Mouse (Mus musculus) ovary, postnatal 10 days (tissue): ENCODE data around the gene Mdga2.

Experiments used
- DNase-seq: peaks from one replicate; pipeline ENCODE4 v3.0.0; 2022; ENCODE audit warnings: low spot score

Mdga2 gene

DNA sequence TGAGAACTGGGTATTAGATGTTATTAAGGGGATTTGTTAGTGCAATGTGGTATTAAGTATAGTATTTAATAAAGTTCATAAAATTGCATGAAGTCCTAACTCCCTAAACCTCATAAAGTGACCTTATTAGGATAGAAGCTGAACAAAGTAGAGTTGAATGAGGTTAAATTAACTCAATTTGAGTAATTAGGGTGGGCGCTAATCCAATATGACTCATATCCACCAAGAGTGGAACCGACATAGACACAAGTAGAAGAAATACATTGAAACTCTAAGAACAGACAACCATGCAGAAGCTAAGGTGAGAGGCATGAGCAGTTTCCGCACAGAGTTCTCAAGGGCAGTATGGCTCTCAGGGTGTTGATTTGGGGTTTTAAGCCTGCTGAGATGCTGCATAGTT lies 165.7 kb downstream of the Mdga2 start:
- no peak for DNase-seq

DNA sequence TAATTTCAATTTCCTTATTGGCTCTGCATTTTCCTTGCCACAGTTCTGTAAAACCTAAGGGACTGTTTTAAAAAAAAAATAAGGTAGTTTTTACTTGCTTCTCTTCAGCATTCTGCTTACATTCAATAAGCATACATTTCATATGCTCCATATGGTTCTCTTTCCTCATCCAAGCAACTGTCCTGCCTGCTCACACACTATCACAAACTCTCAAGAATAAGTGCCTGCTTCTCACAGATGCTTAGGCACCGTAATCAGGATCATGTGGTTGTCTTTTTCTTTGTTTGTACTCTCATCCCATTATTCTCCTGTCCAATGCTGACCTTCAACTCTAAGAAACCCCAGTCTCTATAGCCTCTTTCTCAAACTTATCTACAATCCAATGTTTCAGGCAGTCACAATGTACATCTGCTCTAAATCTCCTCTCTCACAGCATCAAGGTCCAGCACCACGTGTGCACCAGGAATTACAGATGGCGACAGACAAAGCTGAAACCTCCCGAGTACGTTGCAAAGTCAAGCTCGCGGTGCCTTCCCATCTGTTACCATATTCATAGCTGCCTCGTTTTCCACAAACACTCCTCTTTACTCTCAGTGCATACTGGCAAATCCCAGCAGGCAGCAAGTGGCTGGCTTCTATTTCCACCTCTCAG lies 177.1 kb downstream of the Mdga2 start:
- DNase-seq: no peak

DNA sequence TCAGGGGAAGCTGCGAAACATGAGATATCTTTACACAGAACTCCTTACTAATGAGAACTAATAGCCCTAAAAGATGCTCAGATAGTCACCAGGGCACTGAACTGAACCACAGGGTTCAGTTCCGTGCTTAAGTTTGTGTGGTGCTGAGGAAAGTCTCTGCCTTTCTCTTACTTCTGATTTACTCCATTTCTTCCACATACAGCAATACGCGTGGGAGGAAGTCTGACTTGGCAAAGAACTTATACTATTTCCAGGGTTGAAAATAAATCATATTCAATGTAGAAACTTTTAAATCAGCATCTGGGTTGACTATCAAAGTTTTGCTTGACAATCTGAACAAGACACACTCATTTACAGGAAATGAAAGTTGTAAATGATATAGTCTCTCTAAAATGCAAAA lies 180.5 kb downstream of the Mdga2 start:
- no peak for DNase-seq

DNA sequence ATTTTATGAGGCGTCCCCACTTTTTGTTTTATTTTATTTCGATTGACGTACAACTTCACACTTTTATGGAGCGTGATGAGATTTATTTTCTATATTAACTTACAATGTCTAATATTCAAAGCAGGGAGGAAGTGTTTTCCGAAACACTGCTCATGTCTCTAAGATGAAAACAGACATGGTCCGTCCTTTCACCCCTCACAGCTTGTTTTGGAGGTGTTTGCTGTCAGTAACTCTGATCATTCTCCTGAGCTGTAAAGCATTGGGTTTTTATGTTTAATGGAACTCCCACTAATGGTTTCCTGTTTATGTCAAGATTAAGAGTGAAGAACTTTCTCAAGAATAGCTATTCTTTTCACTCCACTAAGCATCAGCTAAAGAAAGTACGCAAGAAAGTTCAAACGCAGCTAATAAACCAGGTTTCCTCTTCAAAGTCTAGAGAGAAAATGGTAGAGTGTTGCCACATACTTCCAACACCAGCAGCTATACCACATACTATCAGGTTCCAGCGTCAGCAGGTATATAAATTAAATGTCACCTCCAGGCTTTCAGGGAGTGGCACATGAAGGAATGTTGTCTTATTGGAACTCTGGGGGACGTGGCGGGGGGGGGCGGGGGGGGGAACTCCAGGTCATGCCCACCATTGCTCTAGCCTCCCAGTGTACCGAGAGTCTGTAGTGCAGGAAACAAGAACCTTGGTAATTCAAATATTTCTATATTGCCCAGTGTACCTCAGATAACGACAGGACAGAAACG lies 186.7 kb downstream of the Mdga2 start:
- no peak for DNase-seq

DNA sequence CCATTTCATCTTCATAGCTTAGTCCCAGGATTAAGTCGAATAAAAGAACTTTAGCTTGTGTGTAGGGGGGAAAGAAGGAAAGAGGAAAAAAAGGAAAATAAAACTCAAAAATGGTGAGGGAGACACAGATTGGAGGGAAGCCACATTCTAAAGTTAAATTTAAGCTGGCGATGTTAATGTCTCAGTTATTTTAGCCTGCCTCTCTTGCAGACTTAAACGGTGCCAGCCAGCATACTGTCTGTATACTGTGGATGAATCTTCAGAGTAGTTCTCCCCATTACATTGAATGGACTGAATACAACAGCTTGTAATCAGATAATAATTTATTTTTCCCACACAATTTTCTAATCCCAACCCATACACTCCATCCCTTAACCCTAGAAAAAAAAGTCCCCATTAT lies 205.2 kb downstream of the Mdga2 start:
- DNase-seq: no peak

DNA sequence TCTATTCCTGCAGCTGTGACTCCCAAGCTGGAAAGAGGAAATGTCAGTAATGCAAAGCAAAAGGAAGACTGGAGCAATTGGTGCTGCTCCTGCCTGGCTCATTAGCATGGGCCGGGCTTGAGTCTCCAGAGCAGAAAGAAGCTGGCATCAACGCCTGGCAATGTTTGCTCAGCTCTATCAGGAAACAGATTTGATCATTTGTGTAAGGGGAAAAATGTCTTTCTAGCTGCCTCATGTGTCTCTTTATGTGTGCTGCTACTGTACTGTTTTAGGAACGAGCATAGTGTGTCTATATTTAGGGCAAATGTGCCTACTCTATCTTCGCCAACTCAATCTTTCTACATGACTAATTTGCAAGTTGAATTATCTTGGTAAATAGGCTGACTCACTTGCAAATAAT lies 211.0 kb downstream of the Mdga2 start:
- no peak for DNase-seq

DNA sequence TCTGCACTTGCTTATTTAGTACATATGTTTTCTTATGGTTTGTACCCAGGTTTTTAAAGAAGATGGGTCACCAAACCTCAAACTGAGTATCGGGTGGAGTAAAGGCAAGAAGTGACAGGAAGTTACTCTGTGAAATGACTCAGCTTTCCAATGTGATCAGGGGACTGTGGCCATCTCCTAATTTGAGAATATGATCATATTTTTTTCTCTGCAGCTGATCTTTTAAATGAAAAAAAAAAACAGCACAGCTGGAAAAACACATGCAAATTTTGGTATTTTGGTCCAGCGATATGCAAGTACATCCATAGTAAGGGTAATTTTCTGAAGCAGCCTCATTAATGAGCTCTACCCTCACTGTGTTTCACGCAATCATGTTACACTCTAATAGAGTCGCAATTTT lies 212.0 kb downstream of the Mdga2 start:
- DNase-seq: no peak

DNA sequence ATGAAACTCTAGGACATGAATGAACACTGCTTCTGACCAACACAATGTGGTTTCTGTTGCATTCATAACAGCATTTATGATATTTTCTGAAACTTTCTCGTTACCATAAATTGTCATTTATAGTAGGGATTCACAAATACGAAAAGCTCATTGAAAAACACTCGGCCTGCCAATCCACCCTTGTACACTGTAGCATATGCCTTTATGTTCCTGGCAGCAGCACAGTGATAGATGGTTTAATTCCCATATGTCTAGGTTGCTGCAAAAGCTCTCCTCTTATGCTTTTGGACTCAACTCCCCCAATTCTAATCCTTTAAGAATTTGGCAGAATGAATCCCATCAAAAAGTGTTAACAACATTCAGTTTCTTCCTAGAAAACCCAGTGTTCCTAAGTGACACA lies 213.2 kb downstream of the Mdga2 start:
- no peak for DNase-seq

DNA sequence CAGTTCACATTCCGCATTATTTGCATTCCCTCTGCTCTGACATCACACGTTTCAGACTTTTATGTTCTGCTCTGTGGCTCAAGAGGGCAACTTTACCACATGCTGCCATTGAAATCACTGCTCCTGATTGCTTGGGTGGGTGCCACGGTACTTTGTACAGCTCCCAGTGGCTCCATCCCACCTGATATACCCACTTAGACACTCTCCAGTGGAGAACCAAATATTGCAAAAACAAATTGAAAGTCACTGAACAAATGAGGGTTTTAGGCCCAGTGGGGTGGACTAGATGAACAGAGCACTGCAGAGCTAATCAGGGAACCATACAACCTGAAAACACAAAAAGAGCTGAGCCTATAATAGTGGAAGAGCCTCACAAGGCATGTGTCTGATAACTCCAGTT lies 268.2 kb downstream of the Mdga2 start:
- no peak for DNase-seq

DNA sequence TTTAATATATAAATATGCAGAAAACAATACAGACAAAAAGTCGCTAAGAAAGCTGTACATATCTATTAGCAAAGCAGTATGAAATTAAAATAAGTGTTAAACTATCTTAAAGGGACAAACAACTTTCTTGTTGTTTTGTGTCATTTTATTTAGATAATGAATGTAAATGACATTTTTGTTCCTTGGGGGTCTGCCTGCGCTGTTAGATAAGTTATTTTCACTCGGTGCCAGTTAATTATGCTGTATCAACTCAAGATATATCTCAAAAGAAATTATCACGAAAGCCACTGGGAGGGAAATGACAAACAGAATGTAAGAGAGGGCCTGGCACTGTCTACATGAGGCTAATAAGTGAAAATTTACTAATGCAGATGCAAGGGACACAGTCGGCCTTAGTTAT lies 306.6 kb downstream of the Mdga2 start:
- DNase-seq: no peak

DNA sequence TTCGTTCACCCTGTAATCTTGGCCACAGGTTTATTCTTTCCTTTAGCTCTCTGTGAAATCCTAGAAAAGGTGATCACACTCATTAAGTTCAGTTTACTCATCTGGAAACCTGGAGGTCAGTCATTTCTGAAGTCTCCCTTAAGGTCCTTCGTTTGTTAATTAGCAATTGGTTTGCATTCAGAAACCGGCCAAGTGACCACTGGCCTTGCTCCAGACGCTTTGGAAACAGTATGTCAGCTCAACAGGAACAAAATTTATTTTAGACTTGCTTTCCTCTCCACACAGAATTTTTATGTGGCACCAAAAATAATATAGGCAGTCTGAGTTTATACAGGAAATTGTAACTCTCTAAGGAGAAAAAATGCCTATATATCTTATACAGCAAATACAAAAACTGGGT lies 323.0 kb downstream of the Mdga2 start:
- no peak for DNase-seq

DNA sequence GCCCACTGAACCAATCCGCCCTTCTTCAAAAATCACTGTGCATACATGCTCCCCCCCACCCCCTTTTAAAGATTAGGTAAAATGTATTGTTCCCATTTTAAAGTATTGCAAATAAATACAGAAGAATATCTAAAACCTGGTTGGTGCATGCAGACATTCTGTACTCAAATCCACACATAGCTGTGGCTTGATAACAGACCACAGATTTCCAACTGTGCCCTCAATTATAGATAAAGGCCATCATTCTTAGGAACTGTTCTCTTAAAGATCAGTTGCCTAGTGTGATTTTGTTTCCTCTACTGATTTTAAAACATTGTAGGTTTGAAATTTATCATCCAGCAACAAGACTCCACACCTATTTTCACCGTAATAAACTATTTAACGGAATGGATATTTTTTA lies 325.6 kb downstream of the Mdga2 start:
- DNase-seq: no peak

DNA sequence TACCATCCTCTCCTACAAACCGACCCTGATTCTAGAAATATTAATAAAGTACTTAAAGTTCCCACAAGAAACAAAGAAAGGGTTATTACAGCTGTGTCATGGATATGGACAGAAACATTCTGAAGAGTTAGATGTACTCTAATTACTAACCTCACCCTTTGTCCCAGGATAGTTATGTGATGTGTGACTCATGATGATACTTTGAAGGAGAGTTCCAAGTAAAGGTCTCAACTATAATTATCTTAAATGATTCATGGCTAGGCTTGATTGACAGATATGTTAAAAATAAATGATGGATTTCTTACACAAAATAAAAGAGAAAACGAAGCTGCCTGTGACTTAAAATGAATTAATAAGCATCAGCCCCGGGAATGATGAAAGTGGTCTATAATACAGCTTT lies 332.1 kb downstream of the Mdga2 start:
- DNase-seq: no peak

DNA sequence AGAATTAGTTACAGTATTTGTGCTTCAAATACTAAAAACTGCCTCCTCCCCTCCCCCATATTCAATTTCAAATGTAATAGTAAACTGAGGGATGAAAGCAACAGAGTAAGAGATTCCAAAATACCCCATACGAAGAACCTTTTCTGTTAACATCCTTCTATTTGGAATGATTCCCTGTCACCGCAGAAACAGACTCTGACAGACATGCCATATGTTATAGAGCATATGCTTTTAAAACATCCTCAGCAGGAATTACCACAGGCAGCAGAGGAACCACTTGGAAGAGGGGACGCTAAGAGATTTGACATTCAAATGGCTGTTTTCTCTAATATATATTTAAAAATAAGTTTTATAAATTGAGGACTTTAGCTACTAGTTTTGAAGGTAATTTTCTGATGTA lies 333.1 kb downstream of the Mdga2 start:
- no peak for DNase-seq

DNA sequence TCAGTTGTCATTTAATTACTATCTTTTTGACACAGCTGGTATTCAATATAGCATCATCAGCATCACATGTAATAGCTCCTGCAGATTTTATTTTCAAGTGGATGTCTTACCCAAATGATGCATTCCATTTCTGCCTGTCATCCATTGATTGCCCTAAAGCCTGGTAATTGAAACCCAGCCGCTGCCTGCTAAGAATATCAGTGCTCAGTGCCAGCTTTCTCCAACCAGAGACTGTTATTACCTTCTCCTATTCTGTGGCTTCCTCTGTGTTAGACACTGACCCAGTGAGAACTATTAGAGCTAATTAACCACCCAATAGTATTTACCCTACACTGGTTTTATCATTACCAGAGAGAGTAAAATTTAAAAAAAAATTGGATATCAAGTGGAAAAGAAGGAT lies 333.7 kb downstream of the Mdga2 start:
- DNase-seq: no peak

DNA sequence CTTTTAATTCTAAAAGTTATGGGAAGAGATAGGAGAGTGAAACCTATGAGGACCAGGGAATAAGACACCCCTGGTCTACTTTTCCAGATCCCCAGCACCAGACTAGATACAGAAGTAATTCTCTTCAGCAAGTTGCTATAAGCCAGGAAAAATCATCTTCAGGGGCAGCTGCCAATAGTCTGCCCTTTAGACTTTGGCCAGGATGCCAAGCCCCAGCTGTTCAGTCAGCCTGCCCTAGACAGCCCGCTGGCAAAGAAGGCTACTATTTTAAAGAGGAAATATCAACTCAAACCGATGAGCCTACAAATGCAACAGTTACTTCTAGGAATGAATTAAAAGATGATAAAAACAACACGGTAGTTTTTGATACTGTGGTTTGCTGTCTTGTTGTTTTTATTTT lies 356.1 kb downstream of the Mdga2 start:
- DNase-seq: no peak

DNA sequence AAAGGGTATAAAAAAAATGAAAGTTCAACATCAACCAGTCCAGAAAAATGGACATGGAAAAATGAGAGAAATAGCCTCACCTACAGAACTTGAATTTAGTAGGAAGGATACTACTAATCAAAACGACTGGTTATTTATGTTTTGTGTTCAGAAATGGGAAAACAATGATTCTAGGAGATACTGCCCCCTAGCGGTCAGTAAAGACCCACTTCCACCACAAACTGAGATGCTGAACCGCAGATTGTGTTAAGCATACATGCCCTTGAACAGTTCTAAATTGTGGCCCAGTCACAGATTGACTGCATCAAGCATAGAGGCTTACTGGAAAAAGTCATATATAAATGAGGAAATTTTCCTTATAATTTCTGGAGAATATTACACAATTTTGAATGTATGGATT lies 369.2 kb downstream of the Mdga2 start:
- DNase-seq: no peak

DNA sequence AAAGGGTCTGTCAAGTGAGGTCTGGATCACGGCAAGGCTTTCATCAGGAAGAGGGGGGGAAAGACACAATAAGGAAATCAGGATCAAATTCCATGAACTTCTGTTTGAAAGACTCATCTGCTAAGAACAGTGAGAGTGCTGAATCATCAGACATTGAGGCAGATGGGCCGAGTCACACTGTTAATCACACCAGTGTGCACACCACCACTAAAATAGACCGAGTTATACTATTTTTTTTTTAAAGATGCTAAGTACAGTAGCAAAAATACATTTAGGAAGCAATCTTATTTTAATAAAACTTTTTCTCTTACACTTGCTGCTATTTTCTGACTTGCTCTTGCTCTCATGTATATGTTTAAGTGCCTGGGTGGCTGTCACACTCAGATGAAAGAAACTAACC lies 382.0 kb downstream of the Mdga2 start:
- no peak for DNase-seq

DNA sequence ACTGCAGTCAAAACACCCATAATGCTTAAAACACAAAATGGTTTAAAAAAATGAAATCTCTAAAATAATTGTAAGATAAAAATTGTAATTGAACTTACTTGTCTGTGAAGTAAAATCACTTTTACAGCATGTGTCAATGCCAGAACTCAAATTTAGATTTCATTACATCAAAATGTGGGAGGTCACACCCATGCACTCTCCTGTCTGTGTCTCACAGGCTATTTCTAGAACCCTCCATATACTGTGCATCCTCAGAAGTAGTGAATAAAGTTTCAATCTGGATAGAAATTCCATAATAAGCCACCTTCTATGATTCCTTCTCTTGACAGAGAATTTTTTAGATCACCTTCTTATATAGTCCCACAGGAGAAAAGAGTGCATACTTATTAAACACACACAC lies 466.7 kb downstream of the Mdga2 start:
- no peak for DNase-seq

DNA sequence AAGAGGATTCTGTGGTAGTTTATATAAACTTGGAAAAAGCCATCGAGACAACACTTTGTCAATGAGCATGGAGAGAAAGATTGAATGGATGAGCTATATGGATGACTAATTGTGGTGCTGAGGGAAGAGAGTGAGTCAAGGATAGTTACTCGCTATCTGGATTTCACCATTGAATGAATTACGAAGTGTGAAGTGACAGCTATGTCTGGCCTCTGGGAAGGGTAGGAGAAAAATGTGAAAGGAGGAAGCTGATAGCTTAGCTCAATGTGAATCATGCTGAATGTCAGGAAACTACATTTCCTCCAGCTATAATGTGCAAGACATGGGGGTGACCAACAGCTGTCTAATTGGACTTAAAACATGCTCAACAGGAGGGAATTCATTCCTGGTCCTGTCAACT lies 487.8 kb downstream of the Mdga2 start:
- DNase-seq: no peak

DNA sequence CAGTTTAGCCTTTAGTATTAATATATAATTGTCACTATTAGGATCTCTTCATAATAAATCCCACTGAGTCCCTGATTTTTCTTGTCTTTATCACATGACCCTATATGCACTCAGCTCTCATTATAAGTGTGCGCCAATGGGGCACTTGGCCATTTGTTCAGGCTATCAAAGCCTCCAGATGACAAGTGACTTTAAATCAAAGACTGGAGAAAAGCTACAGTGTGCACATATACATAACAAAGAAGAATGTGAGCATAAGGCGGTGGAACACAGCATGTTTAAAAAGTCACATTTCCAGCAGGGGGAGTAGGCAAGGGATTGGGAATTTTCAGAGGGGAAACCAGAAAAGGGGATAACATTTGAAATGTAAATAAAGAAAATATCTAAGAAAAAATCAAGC lies 497.9 kb downstream of the Mdga2 start:
- DNase-seq: no peak

DNA sequence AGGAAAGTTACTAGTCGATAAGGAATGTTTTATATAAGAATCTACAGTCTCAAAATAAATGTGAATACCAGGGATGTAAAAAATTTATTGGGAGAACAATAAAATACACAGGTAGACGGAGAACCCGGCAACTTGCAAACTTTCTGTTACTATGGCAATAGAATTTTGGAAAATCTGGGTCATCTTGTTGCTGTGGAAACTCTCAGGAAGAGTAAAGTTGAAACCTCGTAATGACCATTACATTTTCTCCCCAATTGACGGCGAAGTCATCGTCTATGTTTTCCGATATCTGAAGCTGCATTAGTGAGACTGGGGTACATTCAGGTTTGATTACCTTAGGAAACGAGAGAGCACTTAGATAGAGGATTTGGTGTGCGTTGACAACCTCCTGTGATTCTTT lies 514.0 kb downstream of the Mdga2 start:
- DNase-seq: no peak

DNA sequence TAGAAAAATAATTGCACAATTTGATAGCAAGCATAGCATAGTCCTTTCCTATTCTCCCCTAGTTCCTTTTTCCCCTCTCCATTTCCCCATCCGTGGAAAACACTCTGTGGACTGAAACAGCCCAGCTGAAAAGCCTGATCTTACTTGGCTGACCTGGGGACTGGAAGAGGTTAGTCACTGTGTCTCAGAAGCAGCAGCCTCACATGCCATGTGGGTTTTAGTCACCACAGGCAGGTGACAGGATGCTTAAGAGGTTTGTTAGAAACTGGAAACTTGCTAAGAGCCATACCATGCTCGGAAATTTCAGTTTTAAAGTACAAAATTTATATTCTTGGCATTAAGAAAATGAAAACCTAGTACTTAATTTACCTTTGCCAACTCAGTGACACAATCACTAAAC lies 514.9 kb downstream of the Mdga2 start:
- no peak for DNase-seq

DNA sequence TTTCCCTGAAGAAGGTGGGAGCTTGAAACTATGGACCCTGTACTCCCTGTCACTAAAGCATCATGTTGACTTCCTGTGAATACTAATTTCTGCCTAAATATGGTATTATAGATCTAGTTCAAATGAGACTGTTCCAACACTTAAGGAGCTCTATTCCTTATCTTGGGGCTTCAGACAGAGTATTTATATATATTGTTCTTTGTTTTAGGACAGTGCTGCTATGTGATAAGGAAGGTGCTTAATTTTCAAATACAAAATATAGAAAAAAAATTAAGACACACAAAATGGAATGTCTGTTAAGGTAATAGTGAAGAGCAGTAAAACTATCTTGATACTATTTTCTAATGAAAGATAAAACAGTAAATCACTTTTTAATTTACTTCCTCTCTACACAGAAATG lies 517.3 kb downstream of the Mdga2 start:
- no peak for DNase-seq
